Mouse (Mus musculus) adipocyte (in vitro differentiated cells): ENCODE measurements at regions not wholly inside any gene's neighbourhood (a gene's known extent, or its start where the extent isn't known, plus 50 kb on each side); places are given as distances from the start of the nearest gene placed in this dataset.
A peak's percentile ranks its signal among the peaks of the same experiment; 100 is the strongest.

Experiments used
- DNase-seq: peaks from one replicate; pipeline ENCODE4 v3.0.0-alpha.2; 2016; ENCODE audit warnings: low spot score

- DNase-seq: no peak
These were observed 107.7 kb upstream of the Dab2 start for GRCm38 (mm10) chr15:6191845-6192244.

GRCm38 (mm10) chr15:6207239-6207638 lies 92.3 kb upstream of the Dab2 start:
- DNase-seq: no peak

DNA sequence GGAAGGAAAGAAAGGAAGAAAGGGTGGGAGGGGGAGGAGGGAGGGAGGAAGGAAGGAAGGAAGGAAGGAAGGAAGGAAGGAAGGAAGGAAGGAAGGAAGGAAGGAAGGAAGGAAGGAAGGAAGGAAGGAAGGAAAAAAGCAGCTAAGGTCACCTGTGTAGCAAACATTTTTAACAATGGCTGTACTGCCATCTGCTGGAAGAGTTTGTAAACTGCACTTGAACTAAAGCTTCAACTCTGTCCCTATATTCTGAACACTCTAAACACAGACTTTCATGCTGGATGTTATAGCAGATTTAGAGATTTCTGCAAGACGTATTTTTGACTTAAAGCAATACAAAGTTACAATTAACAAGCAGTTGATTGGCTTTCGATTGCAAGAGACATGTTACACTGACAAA lies 90.3 kb upstream of the Dab2 start:
- peak; percentile 79 for DNase-seq

GRCm38 (mm10) chr15:6218087-6218486 lies 81.5 kb upstream of the Dab2 start:
- DNase-seq: no peak

DNA sequence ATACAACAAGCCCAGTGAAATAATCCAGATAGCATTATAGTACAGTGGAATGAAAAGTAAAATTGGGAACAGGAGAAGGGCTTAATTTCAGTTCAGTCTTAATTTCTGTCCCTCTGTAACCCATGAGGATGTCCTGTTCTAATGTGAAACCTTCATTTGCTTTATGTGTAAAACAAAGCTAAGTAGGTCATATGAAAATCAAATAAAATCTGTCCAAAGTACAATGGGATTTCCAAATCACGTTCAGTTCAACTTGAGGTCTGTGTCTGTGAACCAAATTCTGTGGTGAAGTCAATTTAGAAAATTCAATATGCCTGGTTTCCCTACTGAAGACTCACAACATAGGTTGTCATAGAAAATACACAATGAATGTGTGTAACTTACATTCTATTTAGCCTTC lies 74.4 kb upstream of the Dab2 start:
- DNase-seq: no peak

GRCm38 (mm10) chr15:6230618-6231017 lies 69.0 kb upstream of the Dab2 start:
- no peak for DNase-seq

DNA sequence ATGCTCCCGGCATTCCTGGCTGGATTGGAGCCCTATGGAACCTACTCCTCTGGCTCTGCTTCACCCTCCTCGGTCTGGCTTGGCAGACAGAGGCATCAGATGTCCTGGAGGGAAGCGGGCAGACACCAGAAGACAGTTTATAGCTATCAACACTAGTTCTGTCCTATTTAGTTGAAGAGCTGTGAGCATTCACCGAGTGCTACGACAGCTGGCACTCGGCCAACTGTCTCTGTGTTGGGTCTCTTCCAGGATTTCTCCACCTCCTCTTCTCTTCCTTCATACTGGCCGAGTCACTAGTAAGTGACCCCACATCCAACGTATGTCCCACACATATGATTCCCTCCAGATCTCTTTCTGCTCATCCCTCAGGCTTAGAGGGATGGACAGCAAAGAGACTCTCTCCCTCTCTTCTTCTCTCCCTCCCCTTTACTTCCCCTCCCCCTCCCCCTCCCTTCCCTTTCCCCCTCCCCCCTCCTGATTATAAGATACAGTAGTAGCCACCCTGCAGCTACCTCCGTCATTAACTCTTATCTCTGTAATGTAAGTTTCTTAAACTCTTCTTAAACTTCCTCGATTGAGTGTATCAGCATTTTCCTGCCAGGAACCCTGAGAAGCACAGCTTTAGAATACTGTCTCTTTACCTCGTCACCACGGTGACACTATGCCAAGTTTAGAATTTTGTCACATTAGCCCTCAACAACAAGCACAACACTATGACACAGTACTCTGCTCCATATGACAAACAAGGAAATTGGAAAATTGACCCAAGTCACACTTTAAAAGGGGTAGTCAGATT lies 68.1 kb upstream of the Dab2 start:
- DNase-seq: peak; percentile 18

DNA sequence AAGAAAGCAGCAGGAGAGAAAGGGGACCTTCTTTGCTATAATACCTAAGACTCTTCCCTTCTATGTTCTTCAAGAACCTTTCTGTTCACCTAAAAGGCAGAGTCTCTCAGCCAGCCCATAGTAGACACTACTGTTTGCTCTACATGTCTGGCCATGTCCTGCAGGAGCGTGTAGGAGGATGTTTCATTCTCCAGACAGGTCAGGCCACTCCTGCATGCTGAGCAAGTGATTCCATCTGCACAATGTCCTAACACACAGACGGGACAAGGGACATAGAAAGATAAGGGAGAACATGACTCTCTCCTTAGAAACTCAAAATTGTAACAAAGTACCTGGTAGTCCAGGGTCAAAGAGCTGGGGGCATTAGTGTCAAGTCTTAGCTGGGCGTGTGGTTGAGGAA lies 66.0 kb upstream of the Dab2 start:
- no peak for DNase-seq

DNA sequence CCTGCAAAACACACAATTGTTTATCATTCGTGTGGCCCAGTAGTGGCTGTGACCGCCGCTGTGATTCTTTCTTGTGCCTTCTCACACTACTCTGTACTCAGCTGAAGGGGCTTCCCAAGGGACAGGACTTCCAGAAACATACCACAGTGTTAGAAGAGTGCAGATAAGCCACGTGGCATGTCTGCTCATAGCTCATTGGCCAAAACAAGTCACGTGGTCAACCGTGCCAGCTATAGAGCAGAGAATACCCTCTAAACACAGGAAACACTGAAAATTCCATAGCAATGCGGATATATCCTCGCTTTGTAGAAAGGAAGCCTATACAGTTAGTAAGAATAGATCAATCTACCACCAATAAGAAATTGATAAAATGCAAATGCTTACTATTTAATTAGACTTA lies 63.0 kb upstream of the Dab2 start:
- DNase-seq: no peak

DNA sequence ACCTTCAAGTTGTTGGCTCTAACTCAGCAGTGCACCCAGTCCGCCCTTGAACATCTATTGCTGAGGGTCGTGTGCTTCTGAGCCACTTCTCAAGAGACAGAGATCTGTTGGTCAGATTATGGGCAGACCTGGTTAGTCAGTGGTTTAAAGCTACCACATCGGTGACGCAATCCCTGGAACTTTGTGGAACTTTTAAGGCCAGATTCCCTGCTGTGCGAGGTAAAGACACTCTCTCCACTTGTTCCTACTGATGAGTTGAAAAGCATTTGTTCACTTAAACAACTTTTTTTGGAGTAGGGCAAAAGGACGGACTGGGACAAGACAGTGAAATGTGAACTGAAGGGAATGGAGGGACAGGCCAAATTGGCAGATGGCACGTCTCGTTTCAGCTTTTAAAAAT lies 61.9 kb upstream of the Dab2 start:
- DNase-seq: peak; percentile 5

- peak; percentile 84 for DNase-seq
These were observed 61.5 kb upstream of the Dab2 start for GRCm38 (mm10) chr15:6238133-6238532.

- no peak for DNase-seq
These were observed 60.8 kb upstream of the Dab2 start for GRCm38 (mm10) chr15:6238755-6239154.

DNA sequence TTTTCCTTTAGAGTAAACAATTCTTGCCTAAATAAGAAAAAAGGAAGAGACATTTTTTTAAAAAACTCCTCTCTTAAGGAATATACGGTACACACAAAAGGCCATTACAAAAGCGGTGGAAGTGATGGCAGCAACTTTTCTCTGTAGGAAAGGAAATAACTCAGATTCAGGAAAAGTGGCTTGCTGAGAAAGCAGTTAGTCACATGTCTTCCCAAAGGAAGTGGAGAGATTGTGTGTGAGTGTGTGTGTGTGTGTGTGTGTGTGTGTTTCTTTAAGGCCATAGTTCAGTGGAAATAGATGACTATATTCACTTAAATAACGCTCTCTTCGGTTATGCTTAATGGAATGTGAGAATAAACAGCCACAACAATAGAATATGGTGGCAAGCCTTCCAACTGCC lies 57.5 kb upstream of the Dab2 start:
- no peak for DNase-seq

DNA sequence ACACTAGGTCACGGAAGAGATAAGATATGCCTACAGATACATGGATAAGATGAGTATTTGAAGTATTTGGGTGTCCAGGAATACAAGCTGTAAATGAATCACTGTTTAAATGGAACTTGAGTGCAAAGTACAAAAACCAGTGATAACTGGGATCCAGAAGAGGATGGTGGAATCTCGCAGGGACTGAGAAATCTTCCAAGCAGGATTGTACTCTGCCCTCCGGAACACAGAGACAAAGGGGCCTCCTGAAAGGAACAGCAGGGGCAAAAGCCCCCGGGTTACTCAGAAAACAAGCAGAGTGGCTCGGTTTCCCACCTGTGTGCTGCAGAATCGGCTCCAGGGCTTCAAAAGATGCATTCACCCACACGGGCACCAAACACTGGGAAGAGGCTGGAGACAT lies 55.2 kb upstream of the Dab2 start:
- DNase-seq: no peak

DNA sequence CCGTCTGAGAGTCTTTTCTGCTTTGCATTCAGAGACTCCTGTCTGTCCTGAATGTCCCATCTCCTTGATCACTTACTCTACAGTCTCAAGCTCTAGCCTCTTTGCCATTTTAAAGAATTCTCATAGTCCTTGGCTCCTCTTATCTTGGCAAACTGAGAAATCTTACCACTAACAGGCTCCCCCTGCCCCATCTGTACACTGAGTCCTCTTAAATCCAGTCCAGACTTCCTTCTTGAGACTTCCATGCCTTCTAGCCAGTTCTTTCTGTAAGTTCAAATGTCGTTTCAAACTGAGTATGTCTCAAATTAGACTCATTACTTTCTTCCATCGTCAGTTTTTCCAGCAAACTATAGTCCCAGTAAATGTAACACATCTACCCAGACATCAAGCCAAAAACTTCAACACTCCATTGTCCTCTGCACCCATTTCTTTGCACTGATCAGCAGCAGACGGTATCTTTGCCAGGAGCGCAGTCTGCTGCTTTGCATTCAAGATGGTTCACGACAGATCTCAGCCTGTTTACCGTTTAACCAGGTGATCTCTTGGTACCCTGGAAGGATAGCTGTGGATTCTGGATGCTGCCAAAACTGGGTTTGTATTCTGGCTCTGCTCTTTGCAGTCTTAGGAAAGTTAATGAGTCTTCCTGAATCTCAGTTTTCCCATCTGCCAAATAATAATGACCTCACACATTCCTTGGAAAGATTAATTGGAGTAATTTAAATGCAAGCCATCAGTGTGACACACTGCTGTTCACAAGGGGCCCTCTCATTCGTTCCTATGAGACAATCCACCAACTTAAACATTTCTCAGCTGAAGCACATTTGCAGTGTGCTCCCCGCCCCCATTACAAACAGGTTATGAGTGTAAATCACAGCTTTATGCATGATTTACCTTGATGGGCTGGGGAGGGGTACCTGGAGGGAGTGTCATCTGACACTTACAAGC lies 53.4 kb upstream of the Dab2 start:
- DNase-seq: no peak

GRCm38 (mm10) chr15:6248470-6248869 lies 51.1 kb upstream of the Dab2 start:
- no peak for DNase-seq
